Mouse (Mus musculus) stomach, embryonic 14.5 days (tissue): ENCODE measurements around the gene Ip6k2. TPM values are rescaled to one million over a fixed set of nuclear protein-coding genes. Genes with fewer than 3 reads are reported as not detected.

Source experiments
- ATAC-seq: fragments of 200-750 bp; cut with Nextera tagmentation; 2 replicates; pipeline ENCODE4 v1.8.0; 2017; ENCODE audit warnings: low read depth, moderate TSS enrichment; ENCODE audit not compliant: insufficient number of reproducible peaks, insufficient read depth, low FRiP score
- H3K27ac ChIP-seq: fragments of 300-500 bp; sonication (generic); 2 replicates; pipeline ENCODE4 v1.5.1; 2014; ENCODE audit warnings: mild to moderate bottlenecking, low read length, moderate library complexity, mixed read lengths
- H3K27me3 ChIP-seq: fragments of 300-500 bp; sonication (generic); 2 replicates; pipeline ENCODE4 v1.6.1; 2014; ENCODE audit warnings: low read length, control low read depth, mixed read lengths; ENCODE audit not compliant: control insufficient read depth, insufficient read depth
- H3K36me3 ChIP-seq: fragments of 300-500 bp; sonication (generic); 2 replicates; pipeline ENCODE4 v1.6.1; 2014; ENCODE audit warnings: mild to moderate bottlenecking, control low read depth, low read length, moderate library complexity, mixed read lengths; ENCODE audit not compliant: control insufficient read depth, insufficient read depth
- H3K4me1 ChIP-seq: fragments of 300-500 bp; sonication (generic); 2 replicates; pipeline ENCODE4 v1.6.1; 2014; ENCODE audit warnings: low read length, control low read depth, mixed read lengths; ENCODE audit not compliant: control insufficient read depth, insufficient read depth
- H3K4me2 ChIP-seq: fragments of 300-500 bp; sonication (generic); replicated peaks from 2 replicates; pipeline ENCODE4 v1.6.1; 2014; ENCODE audit warnings: low read depth, low read length, control low read depth
- H3K4me3 ChIP-seq: fragments of 300-500 bp; sonication (generic); 2 replicates; pipeline ENCODE4 v1.5.1; 2014; ENCODE audit warnings: low read depth, low read length, control low read depth
- H3K9ac ChIP-seq: fragments of 300-500 bp; sonication (generic); replicated peaks from 2 replicates; pipeline ENCODE4 v1.6.1; 2014; ENCODE audit warnings: low read depth, mild to moderate bottlenecking, control low read depth, low read length, moderate library complexity, mixed read lengths
- H3K9me3 ChIP-seq: fragments of 300-500 bp; sonication (generic); 2 replicates; pipeline ENCODE4 v1.6.1; 2016; ENCODE audit warnings: low read depth, low read length, control low read depth; ENCODE audit not compliant: control insufficient read depth
- WGBS: fragments of 180-500 bp; shearing (Covaris S2); extraction: QIAGEN DNeasy Blood & Tissue Kit; methylation state at CpG from one replicate; pipeline ENCODE4 v1.1.7; 2014; 5-methylcytosine and 5-hydroxymethylcytosine counted together
- polyA plus RNA-seq: library from polyadenylated mRNA; unstranded; fragments of >200 nt; fragmentation: Nextera tagmentation; extraction: Ambion mirVana; gene quantifications from 2 replicates; pipeline ENCODE4 v1.2.1, GENCODE M21; 2014

The Ip6k2 gene
- polyA plus RNA-seq, 1 experiment from 2014 or later, result 123 TPM

GRCm38 (mm10) chr9:108826700-108827340 lies 43.2 kb downstream of the Ip6k2 start:
- H3K36me3 ChIP-seq, result no peaks in the 10 kb centered on the region
- H3K4me2 ChIP-seq, result peak overlapping the region; percentile 69
- WGBS, result 2% methylated on average over 39 of the region's 39 CpGs
- H3K27ac ChIP-seq, result no peak overlapping the region
- H3K4me3 ChIP-seq, result peak overlapping the region; percentile 31
- peaks cover 60% of the 10 kb centered on the region for H3K27me3 ChIP-seq
- ATAC-seq, result peak; percentile 54
- H3K9me3 ChIP-seq, result no peaks in the 10 kb centered on the region
- H3K9ac ChIP-seq, result no peak overlapping the region
- peaks cover 4% of the 10 kb centered on the region; the same call in 1 of the 2 replicates for H3K4me1 ChIP-seq

DNA sequence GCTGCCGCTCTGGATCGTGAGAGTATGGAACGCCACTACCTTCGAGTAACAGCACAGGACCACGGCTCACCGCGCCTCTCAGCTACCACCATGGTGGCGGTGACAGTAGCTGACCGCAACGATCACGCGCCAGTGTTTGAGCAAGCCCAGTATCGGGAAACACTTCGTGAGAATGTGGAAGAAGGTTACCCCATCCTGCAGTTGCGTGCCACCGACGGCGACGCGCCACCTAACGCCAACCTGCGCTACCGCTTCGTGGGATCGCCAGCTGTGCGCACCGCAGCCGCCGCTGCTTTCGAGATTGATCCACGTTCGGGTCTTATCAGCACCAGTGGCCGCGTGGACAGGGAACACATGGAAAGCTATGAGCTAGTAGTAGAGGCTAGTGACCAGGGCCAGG lies 43.9 kb downstream of the Ip6k2 start:
- Histone ChIP-seq H3K4me2 (peak overlapping the region; percentile 69), H3K36me3 (no peaks in the 10 kb centered on the region), H3K27me3 (peaks cover 60% of the 10 kb centered on the region), H3K9ac (no peak overlapping the region), H3K27ac (no peak overlapping the region), H3K4me3 (peak overlapping the region; percentile 31), H3K4me1 (peaks cover 7% of the 10 kb centered on the region; the same call in 1 of the 2 replicates), H3K9me3 (no peaks in the 10 kb centered on the region)
- no peak for ATAC-seq
- WGBS, result 10% methylated on average over 34 of the region's 34 CpGs

DNA sequence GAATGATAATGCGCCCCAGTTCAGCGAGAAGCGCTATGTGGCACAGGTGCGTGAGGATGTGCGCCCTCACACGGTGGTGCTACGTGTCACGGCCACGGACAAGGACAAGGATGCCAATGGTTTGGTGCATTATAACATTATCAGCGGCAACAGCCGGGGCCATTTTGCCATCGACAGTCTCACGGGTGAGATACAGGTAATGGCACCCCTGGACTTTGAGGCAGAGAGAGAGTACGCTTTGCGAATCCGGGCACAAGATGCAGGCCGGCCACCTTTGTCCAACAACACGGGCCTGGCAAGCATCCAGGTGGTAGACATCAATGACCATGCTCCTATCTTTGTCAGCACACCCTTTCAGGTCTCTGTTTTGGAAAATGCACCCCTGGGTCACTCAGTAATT lies 44.3 kb downstream of the Ip6k2 start:
- Histone ChIP-seq H3K27ac (no peak overlapping the region), H3K9me3 (no peaks in the 10 kb centered on the region), H3K27me3 (peaks cover 60% of the 10 kb centered on the region), H3K4me3 (no peak overlapping the region), H3K36me3 (no peaks in the 10 kb centered on the region), H3K9ac (no peak overlapping the region), H3K4me2 (peak overlapping the region; percentile 69; the same call in 1 of the 2 replicates), H3K4me1 (peaks cover 9% of the 10 kb centered on the region; the same call in 1 of the 2 replicates)
- 63% methylated on average over 18 of the region's 18 CpGs for WGBS
- ATAC-seq, result no peak

DNA sequence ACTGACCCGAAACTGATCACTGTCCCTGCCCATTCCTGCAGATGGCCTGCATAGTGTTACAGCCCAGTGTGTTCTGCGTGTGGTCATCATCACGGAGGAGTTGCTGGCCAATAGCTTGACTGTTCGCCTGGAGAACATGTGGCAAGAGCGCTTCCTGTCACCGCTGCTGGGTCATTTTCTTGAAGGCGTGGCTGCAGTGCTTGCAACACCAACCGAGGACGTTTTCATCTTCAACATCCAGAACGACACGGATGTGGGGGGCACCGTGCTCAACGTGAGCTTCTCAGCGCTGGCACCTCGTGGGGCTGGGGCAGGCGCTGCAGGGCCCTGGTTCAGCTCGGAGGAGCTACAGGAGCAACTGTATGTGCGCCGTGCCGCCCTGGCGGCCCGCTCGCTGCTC lies 48.0 kb downstream of the Ip6k2 start:
- Histone ChIP-seq H3K4me2 (peak overlapping the region; percentile 87), H3K4me1 (peaks cover 9% of the 10 kb centered on the region; the same call in 1 of the 2 replicates), H3K36me3 (no peaks in the 10 kb centered on the region), H3K4me3 (peak overlapping the region; percentile 33), H3K9ac (0 out of 2 replicates have a peak overlapping the region, but pooled peaks have one; percentile 15), H3K9me3 (no peaks in the 10 kb centered on the region), H3K27me3 (peaks cover 31% of the 10 kb centered on the region), H3K27ac (no peak overlapping the region)
- no peak for ATAC-seq
- 5% methylated on average over 23 of the region's 23 CpGs for WGBS

DNA sequence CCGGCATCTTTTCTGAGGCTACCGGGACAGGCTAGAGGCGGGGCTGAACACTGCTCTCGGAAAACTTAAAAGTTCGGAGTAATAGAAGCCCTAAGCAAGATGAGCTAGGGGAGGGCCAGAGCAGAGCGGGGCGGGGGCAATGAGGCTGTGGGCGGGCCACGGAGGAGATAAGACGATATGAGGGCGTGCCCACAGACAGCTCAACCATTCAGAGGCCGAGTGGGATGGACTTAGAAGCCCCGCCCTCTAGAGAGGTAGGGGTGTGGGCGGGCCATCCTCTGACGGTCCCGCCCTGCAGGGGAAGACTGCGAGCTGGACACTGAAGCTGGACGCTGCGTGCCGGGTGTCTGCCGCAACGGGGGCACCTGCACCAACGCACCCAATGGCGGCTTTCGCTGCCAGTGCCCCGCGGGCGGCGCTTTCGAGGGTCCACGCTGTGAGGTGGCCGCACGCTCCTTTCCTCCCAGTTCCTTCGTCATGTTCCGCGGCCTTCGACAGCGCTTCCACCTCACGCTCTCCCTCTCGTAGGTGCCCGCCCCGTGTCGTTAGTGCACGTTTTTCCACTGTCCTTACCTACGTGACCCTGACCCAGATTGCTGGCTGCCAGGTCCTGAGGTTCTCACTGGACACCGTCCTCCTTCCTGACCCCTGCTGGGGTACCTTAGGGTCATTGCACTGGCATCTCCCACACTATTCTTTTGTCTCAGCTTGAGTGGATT lies 49.0 kb downstream of the Ip6k2 start:
- WGBS, result 5% methylated on average over 46 of the region's 46 CpGs
- Histone ChIP-seq H3K27me3 (peaks cover 25% of the 10 kb centered on the region), H3K4me2 (peak overlapping the region; percentile 87), H3K4me1 (peaks cover 9% of the 10 kb centered on the region; the same call in 1 of the 2 replicates), H3K4me3 (peak overlapping the region; percentile 33), H3K9ac (no peak overlapping the region), H3K9me3 (no peaks in the 10 kb centered on the region), H3K36me3 (no peaks in the 10 kb centered on the region), H3K27ac (no peak overlapping the region)
- peak; percentile 98 for ATAC-seq

GRCm38 (mm10) chr9:108842989-108843388 lies 59.4 kb downstream of the Ip6k2 start:
- ATAC-seq, result peak; percentile 31; the same call in 1 of the 2 replicates
- peak overlapping the region; percentile 22; the same call in 1 of the 2 replicates for H3K4me2 ChIP-seq
- no peaks in the 10 kb centered on the region for H3K4me1 ChIP-seq
- H3K36me3 ChIP-seq, result no peaks in the 10 kb centered on the region
- no peaks in the 10 kb centered on the region for H3K27me3 ChIP-seq
- no peak overlapping the region for H3K9ac ChIP-seq
- H3K9me3 ChIP-seq, result no peaks in the 10 kb centered on the region
- 14% methylated on average over 14 of the region's 14 CpGs for WGBS
- no peak overlapping the region for H3K4me3 ChIP-seq
- H3K27ac ChIP-seq, result no peak overlapping the region

- Histone ChIP-seq H3K4me1 (no peaks in the 10 kb centered on the region), H3K4me3 (no peak overlapping the region)
- 72% methylated on average over 5 of the region's 5 CpGs for whole genome bisulfite sequencing
These were observed 61.8 kb downstream of the Ip6k2 start for GRCm38 (mm10) chr9:108845390-108845789.

GRCm38 (mm10) chr9:108847374-108847773 lies 63.8 kb downstream of the Ip6k2 start:
- H3K27ac ChIP-seq, result no peak overlapping the region
- ATAC-seq, result no peak
- no peaks in the 10 kb centered on the region for H3K36me3 ChIP-seq
- no peaks in the 10 kb centered on the region for H3K9me3 ChIP-seq
- 81% methylated on average over 4 of the region's 4 CpGs for WGBS
- no peaks in the 10 kb centered on the region for H3K27me3 ChIP-seq
- H3K4me3 ChIP-seq, result no peak overlapping the region
- H3K4me2 ChIP-seq, result no peak overlapping the region
- H3K4me1 ChIP-seq, result no peaks in the 10 kb centered on the region
- H3K9ac ChIP-seq, result no peak overlapping the region

More at GRCm38 (mm10) chr9:108845390-108845789, 61.8 kb downstream of the Ip6k2 start:
- Histone ChIP-seq H3K4me2 (no peak overlapping the region), H3K9ac (no peak overlapping the region), H3K36me3 (no peaks in the 10 kb centered on the region), H3K27me3 (no peaks in the 10 kb centered on the region), H3K27ac (no peak overlapping the region), H3K9me3 (no peaks in the 10 kb centered on the region)
- ATAC-seq, result no peak
